In genomic region chr1:118649933-118650770, GRCm38 (mm10) we compare ENCODE assay signal across 10 mouse cellular contexts. TPM values are rescaled to one million over a fixed set of nuclear protein-coding genes. Genes with fewer than 3 reads are reported as not detected.
DNase-seq lines count a peak whose midpoint lies in the region; ATAC-seq and TF ChIP-seq lines count a peak whose summit lies in the region.
"Had no signal": no experiment of that assay in that cellular context is flagged by ENCODE, and none has a peak within 500 bp of the region (broad histone marks: within the 10 kb centered on the region; RNA-seq: fewer than 3 reads in every experiment).

No protein-coding gene starts in this region.

- no peak overlapping the region for H3K27ac ChIP-seq in heart, embryonic 11.5 days (ENCODE audit: low read depth, low read length)
- H3K27ac ChIP-seq in ES-Bruce4 (ENCODE audit: insufficient read depth, low read length): peak overlapping the region; percentile 99
- peak overlapping the region; percentile 59 for H3K27ac ChIP-seq in intestine, embryonic 15.5 days
- H3K27ac ChIP-seq in lung, embryonic 15.5 days: peak overlapping the region; percentile 61
- H3K27ac ChIP-seq: hindbrain, embryonic 14.5 days; liver, embryonic 15.5 days had no signal

- no peaks in the 10 kb centered on the region for H3K27me3 ChIP-seq in heart, embryonic 11.5 days (ENCODE audit: control insufficient read depth, insufficient read depth, low read length)
- no peaks in the 10 kb centered on the region for H3K27me3 ChIP-seq in ES-Bruce4 (ENCODE audit: control insufficient read depth, insufficient read depth, low read length, poor library complexity, severe bottlenecking)
- no peaks in the 10 kb centered on the region for H3K27me3 ChIP-seq in intestine, embryonic 15.5 days (replicated peaks)
- H3K27me3 ChIP-seq in lung, embryonic 15.5 days: no peaks in the 10 kb centered on the region
- H3K27me3 ChIP-seq: liver, embryonic 15.5 days had no signal

- no peak for TF ChIP-seq POLR2A in ES-Bruce4 (IDR thresholded peaks at IDR 0.05; ENCODE audit: insufficient read depth, low read length)

- H3K4me3 ChIP-seq in heart, embryonic 11.5 days (ENCODE audit: low read depth, low read length): no peak overlapping the region
- H3K4me3 ChIP-seq in ES-Bruce4 (ENCODE audit: low read depth, low read length): peak overlapping the region; percentile 11
- no peak overlapping the region for H3K4me3 ChIP-seq in intestine, embryonic 15.5 days (replicated peaks)
- no peak overlapping the region for H3K4me3 ChIP-seq in lung, embryonic 15.5 days
- H3K4me3 ChIP-seq: liver, embryonic 15.5 days had no signal

- no peak for TF ChIP-seq CTCF in ES-Bruce4 (IDR thresholded peaks at IDR 0.05; ENCODE audit: low read depth, low read length)

- ATAC-seq in heart, embryonic 11.5 days (replicated peaks; ENCODE audit: insufficient number of reproducible peaks, low FRiP score, low TSS enrichment): peak; percentile 41; the same call in 1 of the 2 replicates
- ATAC-seq in intestine, embryonic 15.5 days: peak; percentile 80
- ATAC-seq in lung, embryonic 15.5 days (ENCODE audit: borderline replicate concordance, extremely low read depth, low FRiP score, low TSS enrichment): peak; percentile 67; the same call in 1 of the 2 replicates
- no peak for ATAC-seq in monocyte, adult 5-6 weeks (replicated peaks; ENCODE audit: insufficient number of reproducible peaks, low FRiP score, low TSS enrichment, poor library complexity, severe bottlenecking)
- no peak for ATAC-seq in activated CD4-positive, CD25-positive, alpha-beta regulatory T cell, adult 4 months

- no peaks in the 10 kb centered on the region for H3K36me3 ChIP-seq in heart, embryonic 11.5 days (ENCODE audit: control insufficient read depth, insufficient read depth, low read length)
- H3K36me3 ChIP-seq in ES-Bruce4 (ENCODE audit: control insufficient read depth, insufficient read depth, low read length, poor library complexity, severe bottlenecking): peaks cover 26% of the 10 kb centered on the region
- H3K36me3 ChIP-seq in intestine, embryonic 15.5 days: no peaks in the 10 kb centered on the region
- no peaks in the 10 kb centered on the region for H3K36me3 ChIP-seq in lung, embryonic 15.5 days
- H3K36me3 ChIP-seq: liver, embryonic 15.5 days had no signal

- H3K4me2 ChIP-seq in heart, embryonic 11.5 days: no peak overlapping the region
- H3K4me2 ChIP-seq in intestine, embryonic 15.5 days (replicated peaks): peak overlapping the region; percentile 28; the same call in 1 of the 2 replicates
- H3K4me2 ChIP-seq in lung, embryonic 15.5 days: no peak overlapping the region
- H3K4me2 ChIP-seq: hindbrain, embryonic 14.5 days; liver, embryonic 15.5 days had no signal

- H3K9me3 ChIP-seq in heart, embryonic 11.5 days (replicated peaks; ENCODE audit: control insufficient read depth, low read length): no peaks in the 10 kb centered on the region
- H3K9me3 ChIP-seq in ES-Bruce4 (replicated peaks; ENCODE audit: control insufficient read depth, insufficient read depth, low read length, poor library complexity, severe bottlenecking): no peaks in the 10 kb centered on the region
- H3K9me3 ChIP-seq in intestine, embryonic 15.5 days: no peaks in the 10 kb centered on the region
- no peaks in the 10 kb centered on the region for H3K9me3 ChIP-seq in lung, embryonic 15.5 days
- H3K9me3 ChIP-seq: liver, embryonic 15.5 days had no signal

- H3K9ac ChIP-seq in heart, embryonic 11.5 days (ENCODE audit: low read depth, low read length): no peak overlapping the region
- peak overlapping the region; percentile 74 for H3K9ac ChIP-seq in ES-Bruce4 (ENCODE audit: low read depth, poor library complexity, severe bottlenecking)
- H3K9ac ChIP-seq in intestine, embryonic 15.5 days: no peak overlapping the region
- no peak overlapping the region for H3K9ac ChIP-seq in lung, embryonic 15.5 days
- H3K9ac ChIP-seq: hindbrain, embryonic 14.5 days; liver, embryonic 15.5 days had no signal

- WGBS in heart, embryonic 11.5 days (ENCODE audit: insufficient replicate concordance): 74% methylated on average over 9 of the region's 9 CpGs
- 54% methylated on average over 9 of the region's 9 CpGs for WGBS in intestine, embryonic 15.5 days
- 45% methylated on average over 9 of the region's 9 CpGs for WGBS in lung, embryonic 15.5 days

- H3K4me1 ChIP-seq in heart, embryonic 11.5 days (ENCODE audit: control insufficient read depth, insufficient read depth, low read length): peaks cover 7% of the 10 kb centered on the region; the same call in 1 of the 2 replicates
- peaks cover 21% of the 10 kb centered on the region for H3K4me1 ChIP-seq in ES-Bruce4 (ENCODE audit: control insufficient read depth, insufficient read depth, low read length)
- H3K4me1 ChIP-seq in intestine, embryonic 15.5 days (replicated peaks): peaks cover 13% of the 10 kb centered on the region
- H3K4me1 ChIP-seq in lung, embryonic 15.5 days: peaks cover 17% of the 10 kb centered on the region

- DNase-seq in heart, adult 11 months: no peak
- no peak for DNase-seq in spleen, postnatal 10 days (ENCODE audit: low spot score in 2 of 2)

- peak; percentile 73; the same call in 1 of the 2 replicates for TF ChIP-seq EP300 in ES-Bruce4 (IDR thresholded peaks at IDR 0.05; ENCODE audit: insufficient read depth, low read depth, low read length)

RNA-seq across cellular contexts. Expression of gene Tfcp2l1, which starts 22.4 kb away (rescaled TPM):
- 1.4 and 1.6 TPM in 2 replicates for polyA plus RNA-seq in heart, embryonic 11.5 days (2014; fragmentation: Nextera tagmentation; extraction: Ambion mirVana)
- polyA plus RNA-seq in ES-Bruce4 (2011; ENCODE audit: insufficient read depth, insufficient read length, low read depth, missing spikeins): 110 and 113 TPM in 2 replicates
- 3.2 and 4.5 TPM in 2 replicates for polyA plus RNA-seq in intestine, embryonic 15.5 days (2015; fragmentation: Nextera tagmentation; extraction: Ambion mirVana)
- polyA plus RNA-seq in lung, embryonic 15.5 days (2015; fragmentation: Nextera tagmentation; extraction: Ambion mirVana): 0.79 and 1.0 TPM in 2 replicates
- total RNA-seq in monocyte, adult 5-6 weeks (2017): not detected in 3 replicates
- polyA plus RNA-seq in activated CD4-positive, CD25-positive, alpha-beta regulatory T cell, adult 4 months (2017; shearing (Covaris generic)): under 1 TPM in 1 of 2 experiments, not detected in 1; 0.05 TPM

Comparison
In these comparisons a context has a peak if more than half of its experiments do, and no peak if none do; other contexts are left out.
1. ATAC-seq: peak in heart, embryonic 11.5 days (single experiment), intestine, embryonic 15.5 days (single experiment) and lung, embryonic 15.5 days (single experiment); none in monocyte, adult 5-6 weeks (single experiment) and activated CD4-positive, CD25-positive, alpha-beta regulatory T cell, adult 4 months (single experiment).
2. RNA of gene Tfcp2l1, which starts 22.4 kb away (polyA plus RNA-seq): 110 to 113 TPM in ES-Bruce4; 3.2 to 4.5 TPM in intestine, embryonic 15.5 days, 1.4 to 1.6 TPM in heart, embryonic 11.5 days, 0.79 to 1.0 TPM in lung, embryonic 15.5 days and 0.05 TPM in activated CD4-positive, CD25-positive, alpha-beta regulatory T cell, adult 4 months; every median in the first group is over 10 times any median in the second.